Mouse (Mus musculus): ENCODE data around the gene Eaf2.

GRCm38 (mm10) chr16:36863585-36863984, 11.2 kb downstream of the Eaf2 start:
- TF ChIP-seq POLR2A (IDR thresholded peaks at IDR 0.05; ENCODE audit: low read depth, low read length) = no peak
- TF ChIP-seq CTCF (IDR thresholded peaks at IDR 0.05; ENCODE audit: borderline replicate concordance, insufficient read depth, low read length) = no peak
